Mouse (Mus musculus): ENCODE measurements around the gene Tmco4.
A peak's percentile ranks its signal among the peaks of the same experiment; 100 is the strongest.
"Not testable (repeated sequence)": the region's sequence is repeated elsewhere in the genome, so short reads cannot be mapped to it uniquely, and the experiment has no call there.

Gene Tmco4

GRCm38 (mm10) chr4:138973719-138974115 lies 1.0 kb downstream of the Tmco4 start:
- DNase-seq (ENCODE audit: low spot score in 2 of 2) = no peak

GRCm38 (mm10) chr4:138974540-138974939 lies 1.9 kb downstream of the Tmco4 start:
- DNase-seq (ENCODE audit: low spot score in 2 of 2) = not testable (repeated sequence)

GRCm38 (mm10) chr4:138975194-138975593 lies 2.5 kb downstream of the Tmco4 start:
- no peak for DNase-seq (ENCODE audit: low spot score in 2 of 2)

- DNase-seq (ENCODE audit: low spot score in 2 of 2) = no peak
Observed at GRCm38 (mm10) chr4:138976046-138976445, 3.4 kb downstream of the Tmco4 start.

GRCm38 (mm10) chr4:138980021-138980420 lies 7.3 kb downstream of the Tmco4 start:
- DNase-seq (ENCODE audit: low spot score in 2 of 2) = no peak

GRCm38 (mm10) chr4:138980771-138981420 lies 8.2 kb downstream of the Tmco4 start:
- DNase-seq (ENCODE audit: low spot score in 2 of 2) = no peak

GRCm38 (mm10) chr4:138983422-138983821 lies 10.7 kb downstream of the Tmco4 start:
- DNase-seq (ENCODE audit: low spot score in 2 of 2) = no peak

- no peak for DNase-seq (ENCODE audit: low spot score in 2 of 2)
Observed at GRCm38 (mm10) chr4:138984744-138985143, 12.1 kb downstream of the Tmco4 start.

GRCm38 (mm10) chr4:138986280-138986679 lies 13.6 kb downstream of the Tmco4 start:
- DNase-seq (ENCODE audit: low spot score in 2 of 2) = no peak

GRCm38 (mm10) chr4:138994389-138994788 lies 21.7 kb downstream of the Tmco4 start:
- DNase-seq (ENCODE audit: low spot score in 2 of 2) = no peak

GRCm38 (mm10) chr4:138996410-138996809 lies 23.7 kb downstream of the Tmco4 start:
- DNase-seq (ENCODE audit: low spot score in 2 of 2) = no peak

GRCm38 (mm10) chr4:138997121-138997520 lies 24.4 kb downstream of the Tmco4 start:
- no peak for DNase-seq (ENCODE audit: low spot score in 2 of 2)

GRCm38 (mm10) chr4:138998611-138999010 lies 25.9 kb downstream of the Tmco4 start:
- DNase-seq (ENCODE audit: low spot score in 2 of 2) = peak; percentile 58 to 63

- no peak for DNase-seq (ENCODE audit: low spot score in 2 of 2)
Observed at GRCm38 (mm10) chr4:139001026-139001425, 28.3 kb downstream of the Tmco4 start.

GRCm38 (mm10) chr4:139001433-139001832 lies 28.7 kb downstream of the Tmco4 start:
- DNase-seq (ENCODE audit: low spot score in 2 of 2) = peak in 1 of 2 experiments; percentile 20

- DNase-seq (ENCODE audit: low spot score in 2 of 2) = no peak
Observed at GRCm38 (mm10) chr4:139004067-139004466, 31.4 kb downstream of the Tmco4 start.

- DNase-seq (ENCODE audit: low spot score in 2 of 2) = no peak
Observed at GRCm38 (mm10) chr4:139005214-139005613, 32.5 kb downstream of the Tmco4 start.

GRCm38 (mm10) chr4:139007353-139007752 lies 34.7 kb downstream of the Tmco4 start:
- no peak for DNase-seq (ENCODE audit: low spot score in 2 of 2)

GRCm38 (mm10) chr4:139007981-139008536 lies 35.4 kb downstream of the Tmco4 start:
- DNase-seq (ENCODE audit: low spot score in 2 of 2) = no peak

- DNase-seq (ENCODE audit: low spot score in 2 of 2) = no peak
Observed at GRCm38 (mm10) chr4:139011201-139011702, 38.6 kb downstream of the Tmco4 start.

GRCm38 (mm10) chr4:139013281-139013680 lies 40.6 kb downstream of the Tmco4 start:
- DNase-seq (ENCODE audit: low spot score in 2 of 2) = no peak

GRCm38 (mm10) chr4:139014793-139015192 lies 42.1 kb downstream of the Tmco4 start:
- DNase-seq (ENCODE audit: low spot score in 2 of 2) = no peak

GRCm38 (mm10) chr4:139018388-139018787 lies 45.7 kb downstream of the Tmco4 start:
- DNase-seq (ENCODE audit: low spot score in 2 of 2) = no peak

Measured in left cerebral cortex, adult 9 months (tissue).